Mouse (Mus musculus): ENCODE measurements around the gene Ltbp2. TPM values are rescaled to one million over a fixed set of nuclear protein-coding genes. Genes with fewer than 3 reads are reported as not detected.
A peak's percentile ranks its signal among the peaks of the same experiment; 100 is the strongest.

The Ltbp2 gene
- polyA plus RNA-seq, 1 experiment: 0.23 TPM

GRCm38 (mm10) chr12:84786091-84786490 is 90.2 kb downstream of the Ltbp2 start:
- TF ChIP-seq GATA1 (IDR thresholded peaks at IDR 0.05; ENCODE audit: low read length) (no peak), TAL1 (IDR thresholded peaks at IDR 0.05; ENCODE audit: low read length) (no peak)
- Histone ChIP-seq H3K9me3 (ENCODE audit: control insufficient read depth, low read length) (no peaks in the 10 kb centered on the region), H3K27me3 (ENCODE audit: control insufficient read depth) (peaks cover 5% of the 10 kb centered on the region), H3K36me3 (ENCODE audit: control insufficient read depth) (no peaks in the 10 kb centered on the region), H3K4me3 (replicated peaks) (no peak overlapping the region), H3K4me1 (ENCODE audit: control insufficient read depth) (peaks cover 20% of the 10 kb centered on the region)

- no peak for TF ChIP-seq GATA1 (IDR thresholded peaks at IDR 0.05; ENCODE audit: low read length)
- no peak for TF ChIP-seq TAL1 (IDR thresholded peaks at IDR 0.05; ENCODE audit: low read length)
- Histone ChIP-seq H3K4me1 (ENCODE audit: control insufficient read depth) (peaks cover 20% of the 10 kb centered on the region), H3K9me3 (ENCODE audit: control insufficient read depth, low read length) (no peaks in the 10 kb centered on the region), H3K27me3 (ENCODE audit: control insufficient read depth) (peaks cover 3% of the 10 kb centered on the region), H3K4me3 (replicated peaks) (no peak overlapping the region), H3K36me3 (ENCODE audit: control insufficient read depth) (no peaks in the 10 kb centered on the region)
Observed at GRCm38 (mm10) chr12:84784604-84785381, 91.5 kb downstream of the Ltbp2 start.

GRCm38 (mm10) chr12:84776229-84776628 is 100.1 kb downstream of the Ltbp2 start:
- Histone ChIP-seq H3K4me3 (replicated peaks) (no peak overlapping the region), H3K4me1 (ENCODE audit: control insufficient read depth) (peaks cover 42% of the 10 kb centered on the region), H3K9me3 (ENCODE audit: control insufficient read depth, low read length) (no peaks in the 10 kb centered on the region), H3K36me3 (ENCODE audit: control insufficient read depth) (peaks cover 32% of the 10 kb centered on the region), H3K27me3 (ENCODE audit: control insufficient read depth) (no peaks in the 10 kb centered on the region)
- TF ChIP-seq TAL1 (IDR thresholded peaks at IDR 0.05; ENCODE audit: low read length) (no peak), GATA1 (IDR thresholded peaks at IDR 0.05; ENCODE audit: low read length) (no peak)

- Histone ChIP-seq H3K36me3 (ENCODE audit: control insufficient read depth) (peaks cover 43% of the 10 kb centered on the region), H3K4me1 (ENCODE audit: control insufficient read depth) (peaks cover 55% of the 10 kb centered on the region), H3K9me3 (ENCODE audit: control insufficient read depth, low read length) (no peaks in the 10 kb centered on the region), H3K27me3 (ENCODE audit: control insufficient read depth) (no peaks in the 10 kb centered on the region), H3K4me3 (replicated peaks) (peak overlapping the region; percentile 79)
- TF ChIP-seq GATA1 (IDR thresholded peaks at IDR 0.05; ENCODE audit: low read length): no peak
- TF ChIP-seq TAL1 (IDR thresholded peaks at IDR 0.05; ENCODE audit: low read length): no peak
Observed at GRCm38 (mm10) chr12:84774376-84774775, 102.0 kb downstream of the Ltbp2 start.

- Histone ChIP-seq H3K9me3 (ENCODE audit: control insufficient read depth, low read length) (no peaks in the 10 kb centered on the region), H3K4me3 (replicated peaks) (peak overlapping the region; percentile 79), H3K4me1 (ENCODE audit: control insufficient read depth) (peaks cover 56% of the 10 kb centered on the region), H3K36me3 (ENCODE audit: control insufficient read depth) (peaks cover 51% of the 10 kb centered on the region), H3K27me3 (ENCODE audit: control insufficient read depth) (no peaks in the 10 kb centered on the region)
- TF ChIP-seq TAL1 (IDR thresholded peaks at IDR 0.05; ENCODE audit: low read length): no peak
- no peak for TF ChIP-seq GATA1 (IDR thresholded peaks at IDR 0.05; ENCODE audit: low read length)
Observed at GRCm38 (mm10) chr12:84773476-84773875, 102.9 kb downstream of the Ltbp2 start.

- H3K27me3 ChIP-seq (ENCODE audit: control insufficient read depth): no peaks in the 10 kb centered on the region
- TF ChIP-seq GATA1 (IDR thresholded peaks at IDR 0.05; ENCODE audit: low read length) (peak; percentile 99), TAL1 (IDR thresholded peaks at IDR 0.05; ENCODE audit: low read length) (no peak)
- H3K4me3 ChIP-seq (replicated peaks): peak within 1 kb of the TSS; percentile 79
- H3K36me3 ChIP-seq (ENCODE audit: control insufficient read depth): peaks cover 53% of the 10 kb centered on the region
- no peaks in the 10 kb centered on the region for H3K9me3 ChIP-seq (ENCODE audit: control insufficient read depth, low read length)
- H3K4me1 ChIP-seq (ENCODE audit: control insufficient read depth): peaks cover 56% of the 10 kb centered on the region
Observed at GRCm38 (mm10) chr12:84772726-84773441, 103.4 kb downstream of the Ltbp2 start, which contains the start of the genes Npc2 and Isca2. Npc2 (minus strand) TSS chr12:84773152. Isca2 (plus strand) TSS chr12:84773251.

- Histone ChIP-seq H3K9me3 (ENCODE audit: control insufficient read depth, low read length) (no peaks in the 10 kb centered on the region), H3K4me1 (ENCODE audit: control insufficient read depth) (peaks cover 54% of the 10 kb centered on the region), H3K36me3 (ENCODE audit: control insufficient read depth) (peaks cover 48% of the 10 kb centered on the region), H3K27me3 (ENCODE audit: control insufficient read depth) (no peaks in the 10 kb centered on the region), H3K4me3 (replicated peaks) (peak overlapping the region; percentile 79)
- TF ChIP-seq TAL1 (IDR thresholded peaks at IDR 0.05; ENCODE audit: low read length) (no peak), GATA1 (IDR thresholded peaks at IDR 0.05; ENCODE audit: low read length) (no peak)
Observed at GRCm38 (mm10) chr12:84771981-84772520, 104.3 kb downstream of the Ltbp2 start.

GRCm38 (mm10) chr12:84769624-84770023 is 106.7 kb downstream of the Ltbp2 start:
- peaks cover 45% of the 10 kb centered on the region for H3K4me1 ChIP-seq (ENCODE audit: control insufficient read depth)
- H3K4me3 ChIP-seq (replicated peaks): no peak overlapping the region
- no peaks in the 10 kb centered on the region for H3K9me3 ChIP-seq (ENCODE audit: control insufficient read depth, low read length)

GRCm38 (mm10) chr12:84767510-84767909 is 108.8 kb downstream of the Ltbp2 start:
- peaks cover 31% of the 10 kb centered on the region for H3K4me1 ChIP-seq (ENCODE audit: control insufficient read depth)
- H3K27me3 ChIP-seq (ENCODE audit: control insufficient read depth): no peaks in the 10 kb centered on the region
- H3K36me3 ChIP-seq (ENCODE audit: control insufficient read depth): peaks cover 53% of the 10 kb centered on the region
- TF ChIP-seq TAL1 (IDR thresholded peaks at IDR 0.05; ENCODE audit: low read length) (no peak), GATA1 (IDR thresholded peaks at IDR 0.05; ENCODE audit: low read length) (no peak)
- H3K4me3 ChIP-seq (replicated peaks): no peak overlapping the region
- H3K9me3 ChIP-seq (ENCODE audit: control insufficient read depth, low read length): no peaks in the 10 kb centered on the region

More at GRCm38 (mm10) chr12:84769624-84770023, 106.7 kb downstream of the Ltbp2 start:
- TF ChIP-seq GATA1 (IDR thresholded peaks at IDR 0.05; ENCODE audit: low read length) (no peak), TAL1 (IDR thresholded peaks at IDR 0.05; ENCODE audit: low read length) (no peak)
- H3K36me3 ChIP-seq (ENCODE audit: control insufficient read depth): peaks cover 37% of the 10 kb centered on the region
- H3K27me3 ChIP-seq (ENCODE audit: control insufficient read depth): no peaks in the 10 kb centered on the region
